Mouse (Mus musculus) liver, embryonic 14 days (tissue): ENCODE results near the gene Btbd35f24. TPM values are rescaled to one million over a fixed set of nuclear protein-coding genes. Genes with fewer than 3 reads are reported as not detected.

Source experiments
- polyA plus RNA-seq: library from polyadenylated mRNA; depleted of rRNA; stranded (reverse); fragments of >200 nt; gene quantifications from 2 replicates; pipeline ENCODE4 v1.2.3, GENCODE M21; 2012; rRNA removed

The Btbd35f24 gene
- not detected in 2 replicates for polyA plus RNA-seq

DNA sequence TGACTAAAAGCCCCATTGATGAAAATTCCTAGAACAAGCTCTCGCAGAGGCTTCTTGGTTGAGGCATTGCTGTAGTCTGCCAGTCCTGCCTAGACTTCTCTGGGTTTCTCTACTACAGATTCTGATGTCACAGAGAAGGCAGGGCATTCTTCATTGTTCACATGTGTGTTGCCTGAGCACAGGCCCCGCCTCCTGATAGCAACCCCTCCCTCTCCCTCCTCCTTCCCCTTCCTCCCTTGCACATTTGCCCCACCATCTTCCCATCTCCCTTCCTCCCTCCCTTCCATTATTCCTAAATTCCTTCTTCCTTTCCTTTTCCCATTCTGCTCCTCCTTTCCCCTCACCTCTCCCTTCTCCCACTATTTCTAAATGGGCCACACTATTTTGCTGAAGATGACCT, at the start of gene Btbd35f24:
Btbd35f24 (minus strand) TSS at position 101 of the 400 bp plus-strand sequence.

Other genes starting within 250 kb of the Btbd35f24 start
- not detected in 2 replicates for gene Btbd35f23, start 119.0 kb downstream of the Btbd35f24 start, polyA plus RNA-seq
- not detected in 2 replicates for gene Btbd35f11, start 247.9 kb upstream of the Btbd35f24 start, polyA plus RNA-seq